Mouse (Mus musculus): ENCODE results near the gene Gm47959. TPM values are rescaled to one million over a fixed set of nuclear protein-coding genes. Genes with fewer than 3 reads are reported as not detected.

The Gm47959 gene
- polyA plus RNA-seq, 1 experiment from 2014 or later: not detected

DNA sequence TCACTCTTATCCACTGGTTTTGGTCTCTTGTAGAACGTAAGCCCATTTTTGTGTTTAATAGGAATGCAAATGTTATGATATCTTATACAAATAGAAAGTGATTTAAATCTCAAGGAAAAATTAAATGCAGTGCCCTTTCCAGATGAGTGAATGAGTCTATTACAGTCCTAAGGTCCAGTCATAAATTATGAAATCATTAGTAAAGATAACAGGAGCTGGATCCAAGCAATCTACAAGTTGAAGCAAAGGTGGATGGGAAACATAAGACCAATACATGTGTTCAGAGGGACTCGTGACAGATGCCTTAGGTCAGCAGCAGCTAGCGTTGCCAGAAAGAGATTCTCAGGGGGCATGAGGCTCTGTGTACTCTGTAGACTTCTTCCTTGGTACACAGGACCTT lies 8.8 kb upstream of the Gm47959 start:
- H3K4me1 ChIP-seq: no peaks in the 10 kb centered on the region
- H3K9me3 ChIP-seq (replicated peaks): no peaks in the 10 kb centered on the region
- ATAC-seq (ENCODE audit: low FRiP score): no peak
- H3K4me3 ChIP-seq: no peak overlapping the region
- H3K27me3 ChIP-seq: no peaks in the 10 kb centered on the region
- 80% methylated on average over 3 of the region's 3 CpGs for WGBS
- H3K4me2 ChIP-seq (replicated peaks): no peak overlapping the region
- no peak overlapping the region for H3K27ac ChIP-seq
- H3K9ac ChIP-seq: no peak overlapping the region
- H3K36me3 ChIP-seq: no peaks in the 10 kb centered on the region

DNA sequence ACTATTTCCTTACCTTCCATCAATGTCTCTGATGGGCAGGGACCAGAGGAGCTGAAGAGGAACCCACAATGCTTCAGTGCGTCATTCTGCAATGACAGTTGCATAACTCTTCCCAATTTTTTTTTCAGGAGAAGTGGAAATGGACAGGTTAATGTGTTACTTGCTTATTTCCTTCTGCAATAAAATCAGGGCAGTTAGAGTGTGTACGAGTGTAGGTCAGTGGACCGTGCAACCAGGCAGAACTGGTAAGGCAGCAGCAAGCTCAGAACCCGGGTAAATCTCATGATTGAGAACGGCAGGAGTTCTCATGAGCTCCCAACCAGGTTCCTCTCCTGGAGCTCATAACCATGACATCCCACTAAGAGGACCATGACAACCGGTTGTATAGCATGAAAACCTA lies 8.3 kb upstream of the Gm47959 start:
- no peak for ATAC-seq (ENCODE audit: low FRiP score)
- 89% methylated on average over 6 of the region's 6 CpGs for WGBS

DNA sequence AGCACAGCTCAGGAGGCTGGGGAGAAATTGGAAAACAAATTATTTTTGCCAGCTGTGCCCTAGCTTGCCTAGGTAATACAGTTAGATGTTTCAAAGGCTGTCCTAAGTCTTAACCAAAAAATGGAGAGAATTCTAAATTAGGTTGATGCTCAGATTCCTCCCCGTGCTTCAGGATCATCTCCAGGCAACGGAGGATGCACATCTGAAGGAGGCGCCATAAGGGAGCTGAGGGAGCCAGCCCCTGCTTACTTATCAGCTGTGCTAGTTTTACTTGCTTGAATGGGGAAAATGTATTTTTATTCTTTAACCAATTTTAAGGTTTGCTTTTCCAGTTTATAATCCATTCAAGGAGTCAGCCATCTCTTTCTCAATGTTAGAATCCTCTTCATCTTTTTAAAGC lies 6.4 kb upstream of the Gm47959 start:
- H3K27me3 ChIP-seq: no peaks in the 10 kb centered on the region
- no peaks in the 10 kb centered on the region for H3K9me3 ChIP-seq (replicated peaks)
- WGBS: 75% methylated on average over 3 of the region's 3 CpGs
- no peak overlapping the region for H3K4me2 ChIP-seq (replicated peaks)
- no peak overlapping the region for H3K27ac ChIP-seq
- ATAC-seq (ENCODE audit: low FRiP score): no peak
- H3K9ac ChIP-seq: no peak overlapping the region
- H3K36me3 ChIP-seq: no peaks in the 10 kb centered on the region
- H3K4me3 ChIP-seq: no peak overlapping the region
- no peaks in the 10 kb centered on the region for H3K4me1 ChIP-seq

More for the DNA sequence above, 8.3 kb upstream of the Gm47959 start:
- Histone ChIP-seq H3K4me2 (replicated peaks) (no peak overlapping the region), H3K9me3 (replicated peaks) (no peaks in the 10 kb centered on the region), H3K27me3 (no peaks in the 10 kb centered on the region), H3K9ac (no peak overlapping the region), H3K4me3 (no peak overlapping the region), H3K27ac (no peak overlapping the region), H3K4me1 (no peaks in the 10 kb centered on the region), H3K36me3 (no peaks in the 10 kb centered on the region)

DNA sequence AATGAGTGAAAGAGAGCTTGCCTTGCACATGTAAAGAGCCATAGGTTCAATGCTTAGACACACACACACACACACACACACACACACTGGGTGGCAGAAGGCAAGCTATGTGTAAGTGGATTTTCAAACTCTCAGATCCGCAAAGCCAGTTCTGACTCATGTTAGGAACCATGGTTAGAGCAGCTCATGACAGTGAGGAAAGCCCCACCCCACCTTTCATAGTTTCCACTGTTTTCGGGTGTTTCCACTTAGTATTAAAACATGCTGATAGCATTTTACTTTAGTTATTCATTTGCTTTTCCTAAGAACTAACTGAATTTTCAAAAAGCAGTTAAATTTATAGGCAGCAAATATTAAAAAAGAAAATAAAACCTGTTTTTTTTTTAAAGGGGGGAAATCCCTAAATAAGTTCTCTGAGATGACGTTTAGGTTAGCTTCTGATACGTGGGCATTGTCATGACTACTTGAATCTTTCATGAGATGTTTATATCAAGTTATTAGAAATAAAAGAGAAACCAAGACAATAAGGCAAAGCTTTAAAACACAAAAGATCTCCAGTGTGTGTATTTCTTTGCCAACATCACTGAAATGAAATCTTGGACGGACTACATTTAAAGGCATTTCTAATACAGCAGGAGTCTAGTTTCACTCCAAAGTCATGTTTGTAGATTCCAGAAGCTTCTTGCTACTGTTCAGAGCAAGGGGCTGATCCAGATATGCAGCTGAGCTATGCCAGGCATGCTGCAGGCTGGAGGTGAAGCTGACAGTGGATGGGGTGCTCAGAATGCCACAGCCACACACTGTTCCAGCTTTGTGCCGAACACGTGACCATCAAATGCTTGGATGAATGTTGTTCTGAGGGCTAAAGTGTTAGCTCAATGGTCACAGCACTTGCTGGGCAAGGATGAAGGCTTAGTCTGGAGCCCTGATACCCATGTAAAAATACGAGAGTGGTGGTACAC lies 6.2 kb downstream of the Gm47959 start:
- Histone ChIP-seq H3K4me2 (replicated peaks) (no peak overlapping the region), H3K9ac (no peak overlapping the region), H3K9me3 (replicated peaks) (no peaks in the 10 kb centered on the region), H3K4me3 (no peak overlapping the region), H3K27ac (no peak overlapping the region), H3K36me3 (no peaks in the 10 kb centered on the region), H3K4me1 (no peaks in the 10 kb centered on the region), H3K27me3 (no peaks in the 10 kb centered on the region)
- ATAC-seq (ENCODE audit: low FRiP score): no peak
- 85% methylated on average over 8 of the region's 8 CpGs for WGBS

DNA sequence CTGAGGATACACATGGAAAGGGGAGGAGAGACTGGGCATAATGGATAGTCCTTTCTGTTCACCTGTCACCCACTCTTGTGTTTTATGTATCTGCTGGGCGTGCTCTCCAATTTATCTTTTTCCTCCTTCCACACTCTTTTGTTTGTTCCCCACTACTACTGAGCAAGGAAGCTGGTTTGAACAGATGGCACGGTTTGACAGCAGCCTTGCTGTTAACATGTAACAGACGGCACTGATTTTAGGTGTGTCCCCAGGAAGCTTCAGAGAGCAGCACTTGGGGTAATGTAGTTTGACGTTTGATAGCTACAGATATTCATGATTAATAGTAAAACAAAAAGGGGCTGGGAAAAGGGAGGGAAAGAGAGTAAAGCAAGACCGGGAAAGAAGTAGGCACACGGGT lies 7.1 kb downstream of the Gm47959 start:
- 79% methylated on average over 6 of the region's 6 CpGs for WGBS
- H3K4me3 ChIP-seq: no peak overlapping the region
- no peak overlapping the region for H3K4me2 ChIP-seq (replicated peaks)
- H3K36me3 ChIP-seq: no peaks in the 10 kb centered on the region
- no peak for ATAC-seq (ENCODE audit: low FRiP score)
- no peak overlapping the region for H3K9ac ChIP-seq
- no peaks in the 10 kb centered on the region for H3K9me3 ChIP-seq (replicated peaks)
- no peak overlapping the region for H3K27ac ChIP-seq
- no peaks in the 10 kb centered on the region for H3K4me1 ChIP-seq
- H3K27me3 ChIP-seq: no peaks in the 10 kb centered on the region

DNA sequence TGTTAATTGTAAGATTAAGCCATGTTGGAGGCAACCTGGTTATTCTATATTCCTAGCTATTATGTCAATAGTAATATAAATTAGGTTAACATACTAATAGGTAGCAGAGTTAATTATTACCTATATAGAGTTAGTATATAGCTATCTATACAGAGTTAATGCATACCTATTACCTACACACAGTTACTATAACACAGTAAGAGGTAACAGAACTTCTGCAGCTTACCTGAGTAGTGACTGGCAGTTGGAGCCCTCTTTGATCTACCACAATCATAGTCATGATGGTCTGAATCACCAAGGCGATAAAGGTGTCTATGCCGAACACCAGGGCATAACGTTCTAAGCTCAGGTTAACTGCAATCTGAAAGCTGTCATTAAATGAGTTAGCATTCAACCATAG lies 14.1 kb downstream of the Gm47959 start:
- Histone ChIP-seq H3K4me1 (no peaks in the 10 kb centered on the region), H3K27ac (no peak overlapping the region), H3K9me3 (replicated peaks) (no peaks in the 10 kb centered on the region), H3K9ac (no peak overlapping the region), H3K36me3 (no peaks in the 10 kb centered on the region), H3K27me3 (no peaks in the 10 kb centered on the region), H3K4me3 (no peak overlapping the region), H3K4me2 (replicated peaks) (no peak overlapping the region)
- ATAC-seq (ENCODE audit: low FRiP score): no peak
- 96% methylated on average over 3 of the region's 3 CpGs for WGBS

DNA sequence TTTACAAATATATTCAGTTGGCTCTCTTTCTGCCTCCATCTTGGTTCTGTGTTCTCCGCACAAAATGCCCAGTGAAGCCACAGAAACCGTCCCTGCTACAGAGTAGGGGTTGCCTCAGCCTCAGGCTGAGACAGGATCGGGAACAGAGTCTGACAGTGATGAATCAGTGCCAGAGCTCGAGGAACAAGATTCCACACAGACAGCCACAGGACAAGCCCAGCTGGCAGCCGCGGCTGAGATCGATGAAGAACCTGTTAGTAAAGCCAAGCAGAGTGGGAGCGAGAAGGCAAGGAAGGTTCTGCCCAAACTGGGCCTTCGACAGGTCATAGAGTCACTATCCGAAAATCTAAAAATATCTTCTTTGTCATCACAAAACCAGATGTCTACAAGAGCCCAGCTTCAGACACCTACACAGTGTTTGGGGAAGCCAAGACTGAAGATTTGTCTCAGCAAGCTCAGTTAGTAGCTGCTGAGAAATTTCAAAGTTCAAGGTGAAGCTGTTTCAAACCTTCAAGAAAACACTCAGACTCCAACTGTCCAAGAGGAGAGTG lies 15.1 kb downstream of the Gm47959 start:
- no peak for ATAC-seq (ENCODE audit: low FRiP score)
- H3K27ac ChIP-seq: no peak overlapping the region
- no peak overlapping the region for H3K9ac ChIP-seq
- H3K4me3 ChIP-seq: no peak overlapping the region
- 77% methylated on average over 10 of the region's 10 CpGs for WGBS
- no peaks in the 10 kb centered on the region for H3K27me3 ChIP-seq
- H3K4me2 ChIP-seq (replicated peaks): no peak overlapping the region
- H3K4me1 ChIP-seq: no peaks in the 10 kb centered on the region
- H3K36me3 ChIP-seq: no peaks in the 10 kb centered on the region
- no peaks in the 10 kb centered on the region for H3K9me3 ChIP-seq (replicated peaks)

DNA sequence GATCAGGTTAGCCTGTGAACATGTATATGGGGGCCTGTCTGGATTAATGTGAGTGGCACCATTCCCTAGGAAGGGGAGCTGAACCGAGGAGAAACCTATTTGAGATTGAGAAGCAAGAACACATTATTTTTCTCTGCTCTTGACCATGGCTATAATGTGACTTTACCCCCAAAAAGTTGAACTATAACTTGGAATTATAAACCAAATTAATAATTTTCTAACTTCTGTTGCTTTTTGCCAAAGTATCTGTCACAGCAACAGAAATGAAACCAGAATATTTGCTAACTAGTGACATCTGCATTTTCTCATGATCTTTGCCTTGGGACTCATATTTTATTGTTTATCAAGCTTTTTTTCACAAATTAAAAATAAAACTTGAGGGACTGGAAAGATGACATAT lies 16.2 kb downstream of the Gm47959 start:
- H3K4me2 ChIP-seq (replicated peaks): no peak overlapping the region
- no peaks in the 10 kb centered on the region for H3K4me1 ChIP-seq
- no peak overlapping the region for H3K4me3 ChIP-seq
- 80% methylated on average over 1 of the region's 1 CpGs for WGBS
- H3K9ac ChIP-seq: no peak overlapping the region
- no peaks in the 10 kb centered on the region for H3K9me3 ChIP-seq (replicated peaks)
- H3K27ac ChIP-seq: no peak overlapping the region
- no peaks in the 10 kb centered on the region for H3K27me3 ChIP-seq
- H3K36me3 ChIP-seq: no peaks in the 10 kb centered on the region
- no peak for ATAC-seq (ENCODE audit: low FRiP score)

DNA sequence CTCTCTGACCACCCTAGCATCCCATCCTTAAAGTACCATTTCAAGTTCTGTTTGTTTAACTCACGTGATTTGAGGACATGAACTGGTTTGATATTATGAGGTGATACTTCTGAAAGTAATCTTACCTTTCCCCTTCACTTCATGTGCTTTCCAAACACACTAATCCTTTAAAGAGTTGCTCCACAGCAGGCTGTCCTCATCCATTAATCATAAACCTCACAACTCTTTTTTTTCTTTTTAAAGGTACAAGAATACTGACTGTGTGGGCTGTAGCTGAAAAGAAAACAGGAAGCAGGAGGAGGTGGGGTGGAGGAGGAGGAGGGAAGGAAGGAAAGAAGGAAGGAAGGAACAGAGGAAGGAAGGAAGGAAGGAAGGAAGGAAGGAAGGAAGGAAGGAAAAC lies 31.6 kb downstream of the Gm47959 start:
- H3K4me3 ChIP-seq: no peak overlapping the region
- H3K4me2 ChIP-seq (replicated peaks): no peak overlapping the region
- H3K9ac ChIP-seq: no peak overlapping the region
- WGBS: 64% methylated on average over 1 of the region's 1 CpGs
- no peaks in the 10 kb centered on the region for H3K4me1 ChIP-seq
- H3K27ac ChIP-seq: no peak overlapping the region
- H3K36me3 ChIP-seq: no peaks in the 10 kb centered on the region
- H3K9me3 ChIP-seq (replicated peaks): no peaks in the 10 kb centered on the region
- ATAC-seq (ENCODE audit: low FRiP score): no peak
- H3K27me3 ChIP-seq: no peaks in the 10 kb centered on the region

DNA sequence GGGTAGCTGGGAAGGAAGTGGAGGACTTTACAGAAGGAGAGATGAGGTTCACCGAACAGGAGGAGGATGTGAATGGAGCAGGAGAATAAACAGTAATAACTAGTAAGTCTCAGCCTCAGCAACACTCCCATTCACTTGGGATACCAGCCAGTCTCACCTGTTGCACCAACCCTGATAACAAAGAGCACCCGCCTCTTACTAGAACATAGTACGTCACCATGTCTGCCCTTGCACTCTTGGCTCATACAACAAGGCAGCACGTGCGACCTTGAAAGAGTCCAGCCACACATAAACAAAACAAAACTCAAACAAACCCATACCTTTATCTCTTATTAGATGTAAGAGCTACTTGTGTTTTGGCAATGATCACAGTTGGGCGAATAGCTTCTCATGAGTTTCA lies 32.2 kb downstream of the Gm47959 start:
- no peaks in the 10 kb centered on the region for H3K36me3 ChIP-seq
- H3K4me1 ChIP-seq: no peaks in the 10 kb centered on the region
- no peak overlapping the region for H3K4me2 ChIP-seq (replicated peaks)
- H3K9ac ChIP-seq: no peak overlapping the region
- no peaks in the 10 kb centered on the region for H3K27me3 ChIP-seq
- H3K4me3 ChIP-seq: no peak overlapping the region
- H3K9me3 ChIP-seq (replicated peaks): no peaks in the 10 kb centered on the region
- ATAC-seq (ENCODE audit: low FRiP score): no peak
- H3K27ac ChIP-seq: no peak overlapping the region
- WGBS: 90% methylated on average over 6 of the region's 6 CpGs

DNA sequence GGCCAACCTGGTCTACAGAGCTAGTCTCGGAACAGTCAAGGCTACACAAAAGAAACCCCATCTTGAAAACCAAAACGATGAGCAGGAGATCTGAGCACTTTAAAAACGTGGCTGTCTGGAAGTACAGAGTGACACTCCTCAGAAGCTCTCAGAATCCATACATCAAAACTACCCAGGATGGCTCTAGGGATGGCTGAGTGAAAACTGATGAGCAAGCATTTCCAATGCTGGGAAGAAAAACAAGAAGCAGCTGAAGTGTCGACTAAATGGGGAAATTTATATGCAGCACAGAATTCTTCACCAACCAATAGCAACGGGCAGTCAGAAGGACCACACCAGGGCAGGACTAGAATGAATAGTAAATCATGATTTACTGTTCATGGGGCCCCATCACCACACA lies 34.2 kb downstream of the Gm47959 start:
- no peak overlapping the region for H3K9ac ChIP-seq
- no peaks in the 10 kb centered on the region for H3K36me3 ChIP-seq
- H3K4me2 ChIP-seq (replicated peaks): no peak overlapping the region
- no peak overlapping the region for H3K4me3 ChIP-seq
- no peak overlapping the region for H3K27ac ChIP-seq
- no peak for ATAC-seq (ENCODE audit: low FRiP score)
- H3K27me3 ChIP-seq: no peaks in the 10 kb centered on the region
- H3K9me3 ChIP-seq (replicated peaks): no peaks in the 10 kb centered on the region
- WGBS: 77% methylated on average over 5 of the region's 5 CpGs
- peaks cover 5% of the 10 kb centered on the region; the same call in 1 of the 2 replicates for H3K4me1 ChIP-seq

DNA sequence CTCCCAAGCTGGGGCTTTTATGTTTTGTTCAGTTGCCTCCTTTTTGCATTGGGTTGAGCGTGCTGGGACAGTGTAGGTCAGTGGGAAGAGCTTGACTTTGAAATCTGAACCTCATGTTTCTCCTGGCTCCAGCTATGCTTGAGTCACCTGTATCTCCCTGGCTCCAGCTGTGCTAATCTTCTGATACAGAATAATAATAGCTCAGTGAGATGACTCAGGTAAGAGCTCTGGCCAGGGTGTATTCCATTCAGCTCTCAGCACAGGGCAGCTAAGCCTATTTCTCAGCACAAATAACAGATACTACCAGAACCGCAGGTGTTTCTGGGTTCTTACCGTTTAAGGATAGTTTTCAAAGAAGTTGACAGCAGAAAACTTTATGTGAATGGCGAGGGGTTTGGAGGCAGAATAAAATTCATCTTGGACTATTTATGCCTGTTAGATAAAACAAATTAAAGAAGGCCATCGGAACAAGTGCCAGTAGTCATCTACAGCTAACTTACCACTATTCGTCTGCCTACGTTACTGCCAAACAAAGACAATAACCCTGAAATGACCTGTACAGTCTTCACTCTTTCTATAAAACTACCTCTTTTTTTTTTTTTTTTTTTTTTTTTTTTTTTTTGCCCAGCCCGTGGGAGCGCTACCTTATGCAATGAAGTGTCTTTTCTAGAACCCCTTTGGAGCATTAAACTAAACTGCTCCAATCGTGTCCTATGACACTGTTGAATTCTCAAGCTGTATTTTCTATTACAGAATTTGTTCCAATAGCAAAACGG lies 36.7 kb downstream of the Gm47959 start:
- H3K4me1 ChIP-seq: peaks cover 5% of the 10 kb centered on the region; the same call in 1 of the 2 replicates
- H3K4me2 ChIP-seq (replicated peaks): no peak overlapping the region
- H3K27me3 ChIP-seq: no peaks in the 10 kb centered on the region
- H3K36me3 ChIP-seq: no peaks in the 10 kb centered on the region
- ATAC-seq (ENCODE audit: low FRiP score): no peak
- H3K9me3 ChIP-seq (replicated peaks): no peaks in the 10 kb centered on the region
- H3K27ac ChIP-seq: no peak overlapping the region
- H3K4me3 ChIP-seq: no peak overlapping the region
- H3K9ac ChIP-seq: no peak overlapping the region
- 67% methylated on average over 11 of the region's 11 CpGs for WGBS
